Mouse (Mus musculus): Measurements from ENCODE around the gene Cfap65.

- TF ChIP-seq ZNF384 (IDR thresholded peaks at IDR 0.05; ENCODE audit: low read depth, low read length) (no peak), ZC3H11A (IDR thresholded peaks at IDR 0.05; ENCODE audit: borderline replicate concordance, low read depth, low read length) (no peak), CHD2 (IDR thresholded peaks at IDR 0.05; ENCODE audit: low read depth, low read length) (no peak)
Observed at GRCm38 (mm10) chr1:74856791-74857190, 78.6 kb downstream of the Cfap65 start.
